Mouse (Mus musculus) brain, embryonic 18.5 days (tissue): Measurements from ENCODE around the gene Lrrtm1.

Experiments
- DNase-seq: peaks from one replicate; pipeline ENCODE4 v3.0.0-alpha.2; 2012; ENCODE audit warnings: low read depth, low spot score

The Lrrtm1 gene

GRCm38 (mm10) chr6:77242601-77243406, at the start of gene Lrrtm1:
TSS of gene Lrrtm1 (plus strand) at chr6:77242689.
- DNase-seq = no peak

GRCm38 (mm10) chr6:77196650-77197049, 45.8 kb upstream of the Lrrtm1 start:
- DNase-seq = no peak

- DNase-seq = no peak
These were observed 43.1 kb upstream of the Lrrtm1 start for GRCm38 (mm10) chr6:77199375-77199774.

- DNase-seq = no peak
These were observed 33.3 kb upstream of the Lrrtm1 start for GRCm38 (mm10) chr6:77209183-77209582.

- no peak for DNase-seq
These were observed 32.6 kb upstream of the Lrrtm1 start for GRCm38 (mm10) chr6:77209929-77210328.

GRCm38 (mm10) chr6:77213757-77214409, 28.6 kb upstream of the Lrrtm1 start:
- no peak for DNase-seq

GRCm38 (mm10) chr6:77215322-77215721, 27.2 kb upstream of the Lrrtm1 start:
- DNase-seq = no peak

- DNase-seq = no peak
These were observed 23.6 kb upstream of the Lrrtm1 start for GRCm38 (mm10) chr6:77218875-77219274.

- no peak for DNase-seq
These were observed 21.7 kb upstream of the Lrrtm1 start for GRCm38 (mm10) chr6:77220776-77221175.

GRCm38 (mm10) chr6:77222849-77223638, 19.4 kb upstream of the Lrrtm1 start:
- no peak for DNase-seq

GRCm38 (mm10) chr6:77240426-77240825, 2.1 kb upstream of the Lrrtm1 start:
- no peak for DNase-seq

GRCm38 (mm10) chr6:77243541-77244231, 1.2 kb downstream of the Lrrtm1 start:
- DNase-seq = no peak

- DNase-seq = no peak
These were observed 11.0 kb downstream of the Lrrtm1 start for GRCm38 (mm10) chr6:77253480-77253879.

- DNase-seq = no peak
These were observed 13.9 kb downstream of the Lrrtm1 start for GRCm38 (mm10) chr6:77256348-77256747.

GRCm38 (mm10) chr6:77257358-77258105, 15.0 kb downstream of the Lrrtm1 start:
- no peak for DNase-seq

- no peak for DNase-seq
These were observed 22.7 kb downstream of the Lrrtm1 start for GRCm38 (mm10) chr6:77265163-77265562.

- no peak for DNase-seq
These were observed 36.3 kb downstream of the Lrrtm1 start for GRCm38 (mm10) chr6:77278794-77279193.

GRCm38 (mm10) chr6:77286317-77286716, 43.8 kb downstream of the Lrrtm1 start:
- no peak for DNase-seq

- DNase-seq = no peak
These were observed 45.9 kb downstream of the Lrrtm1 start for GRCm38 (mm10) chr6:77288402-77288801.

- no peak for DNase-seq
These were observed 48.9 kb downstream of the Lrrtm1 start for GRCm38 (mm10) chr6:77291415-77291814.

GRCm38 (mm10) chr6:77301305-77301704, 58.8 kb downstream of the Lrrtm1 start:
- DNase-seq = no peak
